Mouse (Mus musculus) spleen, postnatal 14 days (tissue): ENCODE results near the gene Mettl1.
A peak's percentile ranks its signal among the peaks of the same experiment; 100 is the strongest.
"Not testable (repeated sequence)": the region's sequence is repeated elsewhere in the genome, so short reads cannot be mapped to it uniquely, and the experiment has no call there.

Experiments
- DNase-seq, 2 experiments: peaks; one replicate each; pipeline ENCODE4 v3.0.0; 2021 to 2022; ENCODE audit warnings: low spot score in 2 of 2

Mettl1 gene

GRCm38 (mm10) chr10:127047954-127048353 lies 6.7 kb downstream of the Mettl1 start, which contains the start of gene Cyp27b1:
Gene Cyp27b1, plus strand, starts transcription at chr10:127048250.
- no peak for DNase-seq

GRCm38 (mm10) chr10:127048608-127049394 lies 7.6 kb downstream of the Mettl1 start:
- DNase-seq, result no peak

GRCm38 (mm10) chr10:127049395-127050118 lies 8.3 kb downstream of the Mettl1 start:
- no peak for DNase-seq

- no peak for DNase-seq
These were observed 8.9 kb downstream of the Mettl1 start for GRCm38 (mm10) chr10:127050119-127050474.

- DNase-seq, result no peak
These were observed 13.4 kb downstream of the Mettl1 start for GRCm38 (mm10) chr10:127054646-127055045.

- DNase-seq, result no peak
These were observed 14.2 kb downstream of the Mettl1 start for GRCm38 (mm10) chr10:127055406-127055805.

GRCm38 (mm10) chr10:127056490-127056889 lies 15.3 kb downstream of the Mettl1 start:
- DNase-seq, result no peak

GRCm38 (mm10) chr10:127058161-127058560 lies 16.9 kb downstream of the Mettl1 start:
- peak; percentile 55 to 72 for DNase-seq

GRCm38 (mm10) chr10:127058708-127059107 lies 17.5 kb downstream of the Mettl1 start:
- DNase-seq, result no peak

- DNase-seq, result no peak
These were observed 18.2 kb downstream of the Mettl1 start for GRCm38 (mm10) chr10:127059174-127059967.

- DNase-seq, result peak; percentile 36 to 45
These were observed 19.0 kb downstream of the Mettl1 start, which contains the start of gene March9 for GRCm38 (mm10) chr10:127059968-127060916. Gene March9, minus strand, starts transcription at chr10:127060184.

GRCm38 (mm10) chr10:127061085-127061484 lies 19.9 kb downstream of the Mettl1 start:
- DNase-seq, result no peak

GRCm38 (mm10) chr10:127061513-127061912 lies 20.3 kb downstream of the Mettl1 start:
- DNase-seq, result no peak

GRCm38 (mm10) chr10:127062101-127062500 lies 20.9 kb downstream of the Mettl1 start:
- DNase-seq, result not testable (repeated sequence)

- no peak for DNase-seq
These were observed 21.3 kb downstream of the Mettl1 start for GRCm38 (mm10) chr10:127062503-127062902.

GRCm38 (mm10) chr10:127063239-127063872 lies 22.1 kb downstream of the Mettl1 start, which contains the start of gene Cdk4:
Gene Cdk4, plus strand, starts transcription at chr10:127063534.
- peak; percentile 87 to 89 for DNase-seq

GRCm38 (mm10) chr10:127063913-127064870 lies 23.0 kb downstream of the Mettl1 start:
- DNase-seq, result no peak

- no peak for DNase-seq
These were observed 24.8 kb downstream of the Mettl1 start for GRCm38 (mm10) chr10:127065981-127066380.

GRCm38 (mm10) chr10:127066519-127067018 lies 25.4 kb downstream of the Mettl1 start:
- DNase-seq, result no peak
